Mouse (Mus musculus) CH12.LX (cell line): ENCODE measurements around the gene Clca4b.

Source experiments
- BHLHE40 ChIP-seq: IDR thresholded peaks from 2 replicates; pipeline ENCODE4 v1.6.1; 2011; ENCODE audit warnings: mild to moderate bottlenecking, low read depth, low read length, improper control_type of control experiment
- CTCF ChIP-seq, 2 experiments: IDR thresholded peaks in 1 of 2; conservative IDR thresholded peaks in 1 of 2; 2 replicates each; pipeline ENCODE4 v1.5.1; 2011 to 2012; ENCODE audit warnings: low read depth in 2 of 2, low read length in 2 of 2, improper control_type of control experiment in 1 of 2, inconsistent platforms in 1 of 2, mild to moderate bottlenecking in 1 of 2, moderate library complexity in 1 of 2
- EP300 ChIP-seq: IDR thresholded peaks from 2 replicates; pipeline ENCODE4 v1.6.1; 2011; ENCODE audit warnings: low read length, improper control_type of control experiment
- HCFC1 ChIP-seq: IDR thresholded peaks from 2 replicates; pipeline ENCODE4 v1.6.1; 2012; ENCODE audit warnings: low read depth, mild to moderate bottlenecking, inconsistent platforms, low read length, improper control_type of control experiment
- KAT2A ChIP-seq: IDR thresholded peaks from 2 replicates; pipeline ENCODE4 v1.6.1; 2012; ENCODE audit warnings: low read length, improper control_type of control experiment, inconsistent platforms; ENCODE audit not compliant: insufficient replicate concordance
- TCF12 ChIP-seq: IDR thresholded peaks from 2 replicates; pipeline ENCODE4 v1.6.1; 2014; ENCODE audit warnings: low read depth, mild to moderate bottlenecking, inconsistent platforms, low read length, improper control_type of control experiment
- UBTF ChIP-seq: IDR thresholded peaks from 2 replicates; pipeline ENCODE4 v1.6.1; 2012; ENCODE audit warnings: low read depth, mild to moderate bottlenecking, inconsistent platforms, low read length, improper control_type of control experiment, moderate library complexity
- ZMIZ1 ChIP-seq: IDR thresholded peaks from 2 replicates; pipeline ENCODE4 v1.6.1; 2012; ENCODE audit warnings: low read depth, mild to moderate bottlenecking, inconsistent platforms, low read length, improper control_type of control experiment

DNA sequence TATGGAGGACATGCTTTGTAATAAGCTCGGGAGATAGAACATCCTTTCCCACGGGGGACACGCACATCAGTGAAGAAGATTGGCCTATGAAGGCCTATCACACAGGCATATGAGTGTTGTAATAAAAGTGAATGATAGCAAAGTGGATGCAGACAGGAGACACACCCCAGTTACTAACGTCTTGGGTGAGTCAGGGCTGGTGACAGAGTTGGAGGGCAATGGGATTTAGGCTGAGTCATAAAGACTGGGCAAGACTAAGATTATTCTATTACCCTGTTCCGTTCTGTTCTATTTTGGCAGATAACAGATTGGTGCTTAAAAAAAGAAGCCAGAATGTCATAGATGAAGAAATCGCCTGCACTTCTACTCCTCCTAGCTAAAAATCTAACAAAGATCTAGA, 48.2 kb upstream of the Clca4b start:
- no peak for TF ChIP-seq CTCF (conservative IDR thresholded peaks at IDR 0.05 in 1 of 2, IDR thresholded peaks at IDR 0.05 in 1 of 2; ENCODE audit: low read depth in 2 of 2, low read length in 2 of 2)
- no peak for TF ChIP-seq ZMIZ1
- TF ChIP-seq TCF12, result no peak
- TF ChIP-seq EP300, result no peak
- TF ChIP-seq UBTF, result no peak
- TF ChIP-seq HCFC1, result no peak
- TF ChIP-seq BHLHE40, result no peak
- no peak for TF ChIP-seq KAT2A
